Comparison of ENCODE assay signal across 8 mouse cellular contexts in the genomic region with DNA sequence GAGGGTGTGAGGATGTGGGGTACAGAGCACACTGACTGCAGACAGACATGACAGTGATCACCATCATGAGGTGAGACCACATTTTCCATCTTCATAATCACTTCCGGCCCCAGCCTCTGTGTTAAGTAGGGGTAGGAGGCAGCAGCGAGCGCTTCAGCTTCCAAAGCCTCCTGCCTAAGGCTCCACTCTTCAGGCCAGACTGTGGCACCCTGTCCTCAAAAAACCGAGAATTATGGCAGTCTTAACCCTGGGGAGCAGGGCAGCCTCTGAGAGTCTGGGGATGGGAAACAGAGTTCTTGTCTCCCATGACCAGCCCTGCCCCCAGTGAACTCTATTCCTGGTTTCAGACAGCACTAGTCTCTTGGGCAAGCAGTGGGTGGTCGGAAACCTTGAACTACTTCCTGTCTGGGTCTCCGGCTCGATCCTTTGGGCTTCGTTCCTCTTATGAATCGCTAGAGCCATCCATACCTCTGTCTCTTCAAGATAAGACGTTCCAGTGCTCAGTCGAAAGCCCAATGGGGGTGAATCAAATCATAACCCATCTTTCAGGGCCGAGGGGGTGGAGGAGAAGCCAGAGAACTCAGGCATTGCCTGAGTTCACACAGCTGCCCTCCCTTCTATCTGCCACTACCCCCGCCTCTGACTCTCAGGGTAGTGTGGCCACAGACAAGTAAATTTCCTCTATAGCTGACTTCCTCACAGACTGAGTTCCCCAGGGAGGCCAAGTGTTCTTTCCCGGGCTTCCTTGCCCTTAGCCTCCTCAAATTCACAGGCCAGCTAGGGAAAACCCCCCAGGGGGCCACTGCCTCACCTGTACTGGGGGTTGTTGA. TPM values are rescaled to one million over a fixed set of nuclear protein-coding genes. Genes with fewer than 3 reads are reported as not detected.
A peak's percentile ranks its signal among the peaks of the same experiment; 100 is the strongest.
DNase-seq lines count a peak whose midpoint lies in the region; ATAC-seq and TF ChIP-seq lines count a peak whose summit lies in the region.

No protein-coding gene starts in this region.

- ATAC-seq in forebrain, embryonic 12.5 days (ENCODE audit: low FRiP score), result no peak
- ATAC-seq in hindbrain, embryonic 15.5 days (ENCODE audit: low FRiP score, low read depth), result no peak
- ATAC-seq in liver, embryonic 12.5 days, result no peak

- H3K27me3 ChIP-seq in testis, adult 2 months (ENCODE audit: control insufficient read depth, insufficient read depth, low read length), result no peaks in the 10 kb centered on the region
- H3K27me3 ChIP-seq in forebrain, embryonic 12.5 days, result no peaks in the 10 kb centered on the region
- no peaks in the 10 kb centered on the region for H3K27me3 ChIP-seq in hindbrain, embryonic 15.5 days
- H3K27me3 ChIP-seq in liver, embryonic 12.5 days (replicated peaks), result no peaks in the 10 kb centered on the region

- H3K9ac ChIP-seq in forebrain, embryonic 12.5 days, result peak overlapping the region; percentile 56
- H3K9ac ChIP-seq in hindbrain, embryonic 15.5 days, result peak overlapping the region; percentile 35; the same call in 1 of the 2 replicates
- H3K9ac ChIP-seq in liver, embryonic 12.5 days, result peak overlapping the region; percentile 27

- H3K27ac ChIP-seq in testis, adult 2 months (ENCODE audit: control insufficient read depth, insufficient read depth, low read depth, low read length), result peak overlapping the region; percentile 16
- H3K27ac ChIP-seq in forebrain, embryonic 12.5 days, result peak overlapping the region; percentile 80
- H3K27ac ChIP-seq in hindbrain, embryonic 15.5 days (replicated peaks), result peak overlapping the region; percentile 71
- peak overlapping the region; percentile 65 for H3K27ac ChIP-seq in liver, embryonic 12.5 days

- H3K4me2 ChIP-seq in forebrain, embryonic 12.5 days, result peak overlapping the region; percentile 24
- H3K4me2 ChIP-seq in hindbrain, embryonic 15.5 days, result 0 out of 2 replicates have a peak overlapping the region, but pooled peaks have one; percentile 7
- peak overlapping the region; percentile 35 for H3K4me2 ChIP-seq in liver, embryonic 12.5 days

- no peak overlapping the region for H3K4me3 ChIP-seq in testis, adult 2 months (ENCODE audit: control insufficient read depth, low read depth, low read length)
- no peak overlapping the region; the same call in 1 of the 2 replicates for H3K4me3 ChIP-seq in forebrain, embryonic 12.5 days (replicated peaks)
- H3K4me3 ChIP-seq in hindbrain, embryonic 15.5 days, result no peak overlapping the region
- H3K4me3 ChIP-seq in liver, embryonic 12.5 days, result no peak overlapping the region

- TF ChIP-seq CTCF in testis, adult 2 months (IDR thresholded peaks at IDR 0.05; ENCODE audit: control insufficient read depth, insufficient read depth, insufficient replicate concordance, low read depth, low read length), result no peak

- DNase-seq in testis, postnatal 10 days (ENCODE audit: low spot score), result no peak
- DNase-seq in naive thymus-derived CD4-positive, alpha-beta T cell, adult 2 months (ENCODE audit: low read depth), result peak; percentile 92
- no peak for DNase-seq in urinary bladder, adult 18-20 months (ENCODE audit: low spot score in 2 of 2)
- no peak for DNase-seq in layer of hippocampus, adult 8-10 months (ENCODE audit: low spot score in 2 of 2)

- WGBS in forebrain, embryonic 12.5 days, result 80% methylated on average over 14 of the region's 14 CpGs
- WGBS in hindbrain, embryonic 15.5 days, result 71% methylated on average over 14 of the region's 14 CpGs
- 21% methylated on average over 14 of the region's 14 CpGs for WGBS in liver, embryonic 12.5 days (ENCODE audit: insufficient replicate concordance)

- no peaks in the 10 kb centered on the region for H3K9me3 ChIP-seq in forebrain, embryonic 12.5 days
- no peaks in the 10 kb centered on the region for H3K9me3 ChIP-seq in hindbrain, embryonic 15.5 days
- no peaks in the 10 kb centered on the region for H3K9me3 ChIP-seq in liver, embryonic 12.5 days (replicated peaks)

- peaks cover 26% of the 10 kb centered on the region for H3K4me1 ChIP-seq in testis, adult 2 months (ENCODE audit: control insufficient read depth, insufficient read depth, low read length)
- H3K4me1 ChIP-seq in forebrain, embryonic 12.5 days, result peaks cover 34% of the 10 kb centered on the region
- H3K4me1 ChIP-seq in hindbrain, embryonic 15.5 days (replicated peaks), result peaks cover 29% of the 10 kb centered on the region
- H3K4me1 ChIP-seq in liver, embryonic 12.5 days, result peaks cover 50% of the 10 kb centered on the region

- TF ChIP-seq POLR2A in testis, adult 2 months (IDR thresholded peaks at IDR 0.05; ENCODE audit: control insufficient read depth, low read depth, low read length), result no peak

- H3K36me3 ChIP-seq in testis, adult 2 months (ENCODE audit: control insufficient read depth, insufficient read depth, low read length), result no peaks in the 10 kb centered on the region
- peaks cover 15% of the 10 kb centered on the region for H3K36me3 ChIP-seq in forebrain, embryonic 12.5 days (replicated peaks)
- peaks cover 15% of the 10 kb centered on the region for H3K36me3 ChIP-seq in hindbrain, embryonic 15.5 days
- H3K36me3 ChIP-seq in liver, embryonic 12.5 days, result peaks cover 15% of the 10 kb centered on the region

RNA-seq across cellular contexts. Expression of gene Btbd19, which starts 0.8 kb away (rescaled TPM):
- 2.6 and 3.2 TPM in 2 replicates for polyA plus RNA-seq in testis, adult 2 months (2012; rRNA removed)
- 3.2 and 5.2 TPM in 2 replicates for polyA plus RNA-seq in forebrain, embryonic 12.5 days (2016; fragmentation: Nextera tagmentation; extraction: Ambion mirVana)
- polyA plus RNA-seq in hindbrain, embryonic 15.5 days (2015; fragmentation: Nextera tagmentation; extraction: Ambion mirVana), result 4.7 and 5.1 TPM in 2 replicates
- 6.4 and 7.1 TPM in 2 replicates for polyA plus RNA-seq in liver, embryonic 12.5 days (2016; fragmentation: Nextera tagmentation; extraction: Ambion mirVana)
- 10 to 100 TPM; 12.9 to 18.3 (median 16.2) TPM for total RNA-seq in layer of hippocampus, adult 8-10 months (2022)

RNA-seq across cellular contexts. Expression of gene Tctex1d4, which starts 1.9 kb away (rescaled TPM):
- 0.28 and 0.29 TPM in 2 replicates for polyA plus RNA-seq in testis, adult 2 months (2012; rRNA removed)
- polyA plus RNA-seq in forebrain, embryonic 12.5 days (2016; fragmentation: Nextera tagmentation; extraction: Ambion mirVana), result not detected in 2 replicates
- 0.31 and 1.1 TPM in 2 replicates for polyA plus RNA-seq in hindbrain, embryonic 15.5 days (2015; fragmentation: Nextera tagmentation; extraction: Ambion mirVana)
- polyA plus RNA-seq in liver, embryonic 12.5 days (2016; fragmentation: Nextera tagmentation; extraction: Ambion mirVana), result not detected in 2 replicates
- total RNA-seq in layer of hippocampus, adult 8-10 months (2022), result under 1 TPM; 0.74 to 0.81 (median 0.78) TPM

RNA-seq across cellular contexts. Expression of gene Plk3, which starts 9.0 kb away (rescaled TPM):
- 0.94 and 1.5 TPM in 2 replicates for polyA plus RNA-seq in testis, adult 2 months (2012; rRNA removed)
- 17.7 and 23.1 TPM in 2 replicates for polyA plus RNA-seq in forebrain, embryonic 12.5 days (2016; fragmentation: Nextera tagmentation; extraction: Ambion mirVana)
- 24.9 and 25.0 TPM in 2 replicates for polyA plus RNA-seq in hindbrain, embryonic 15.5 days (2015; fragmentation: Nextera tagmentation; extraction: Ambion mirVana)
- polyA plus RNA-seq in liver, embryonic 12.5 days (2016; fragmentation: Nextera tagmentation; extraction: Ambion mirVana), result 2.2 and 2.8 TPM in 2 replicates
- total RNA-seq in layer of hippocampus, adult 8-10 months (2022), result 1 to 10 TPM; 9.0 to 10.0 (median 9.6) TPM

RNA-seq across cellular contexts. Expression of gene Ptch2, which starts 28.9 kb away (rescaled TPM):
- 31.0 and 31.2 TPM in 2 replicates for polyA plus RNA-seq in testis, adult 2 months (2012; rRNA removed)
- 5.9 and 6.7 TPM in 2 replicates for polyA plus RNA-seq in forebrain, embryonic 12.5 days (2016; fragmentation: Nextera tagmentation; extraction: Ambion mirVana)
- 7.3 and 8.0 TPM in 2 replicates for polyA plus RNA-seq in hindbrain, embryonic 15.5 days (2015; fragmentation: Nextera tagmentation; extraction: Ambion mirVana)
- polyA plus RNA-seq in liver, embryonic 12.5 days (2016; fragmentation: Nextera tagmentation; extraction: Ambion mirVana), result 1.3 and 1.4 TPM in 2 replicates
- total RNA-seq in layer of hippocampus, adult 8-10 months (2022), result 1 to 10 TPM; 1.7 to 3.4 (median 2.2) TPM

RNA-seq across cellular contexts. Expression of gene Rps8, which starts 31.3 kb away (rescaled TPM):
- 185 and 230 TPM in 2 replicates for polyA plus RNA-seq in testis, adult 2 months (2012; rRNA removed)
- 668 and 669 TPM in 2 replicates for polyA plus RNA-seq in forebrain, embryonic 12.5 days (2016; fragmentation: Nextera tagmentation; extraction: Ambion mirVana)
- 468 and 502 TPM in 2 replicates for polyA plus RNA-seq in hindbrain, embryonic 15.5 days (2015; fragmentation: Nextera tagmentation; extraction: Ambion mirVana)
- polyA plus RNA-seq in liver, embryonic 12.5 days (2016; fragmentation: Nextera tagmentation; extraction: Ambion mirVana), result 960 and 969 TPM in 2 replicates
- total RNA-seq in layer of hippocampus, adult 8-10 months (2022), result 100 to 1,000 TPM; 448 to 635 (median 527) TPM

Comparison
In these comparisons a context has a peak if more than half of its experiments do, and no peak if none do; other contexts are left out.
1. H3K27ac ChIP-seq: peak in every context shown above with its lines; median percentile 80 in forebrain, embryonic 12.5 days; 71 in hindbrain, embryonic 15.5 days; 65 in liver, embryonic 12.5 days; 16 in testis, adult 2 months.